Mouse (Mus musculus) thymus, adult 2 months (tissue): ENCODE results near the gene Rps6kb1.

Experiments used
- CTCF ChIP-seq: fragments of 200-500 bp; IDR thresholded peaks from 2 replicates; pipeline ENCODE4 v1.5.1; 2012; ENCODE audit warnings: mild to moderate bottlenecking, control low read depth, low read length, moderate library complexity, borderline replicate concordance; ENCODE audit not compliant: control insufficient read depth, poor library complexity, insufficient read depth; ENCODE audit errors: extremely low read depth
- POLR2A ChIP-seq: fragments of 200-500 bp; IDR thresholded peaks from 2 replicates; pipeline ENCODE4 v1.6.1; 2012; ENCODE audit warnings: mild to moderate bottlenecking, low read length, control low read depth, moderate library complexity; ENCODE audit not compliant: control insufficient read depth, poor library complexity, insufficient read depth; ENCODE audit errors: extremely low read depth

DNA sequence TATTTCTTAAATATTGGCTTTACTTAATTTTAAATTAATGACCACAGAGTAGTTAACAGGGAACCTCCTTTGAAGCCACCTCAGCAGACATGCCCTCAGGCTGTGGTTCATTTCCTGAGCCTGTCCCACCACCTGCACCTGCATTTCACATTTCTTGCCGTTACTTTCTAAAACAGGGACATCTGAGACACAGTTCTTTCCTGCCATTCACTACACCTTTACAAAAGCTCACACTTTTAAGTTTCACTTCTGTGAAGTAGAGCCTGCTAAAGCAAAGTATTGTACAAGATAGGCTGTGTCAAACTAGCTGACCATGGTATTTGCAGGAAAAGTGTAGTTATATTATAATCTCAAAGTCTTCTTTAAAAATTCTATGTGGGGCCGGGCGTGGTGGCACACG, 5.8 kb downstream of the Rps6kb1 start:
- TF ChIP-seq CTCF = no peak
- TF ChIP-seq POLR2A = no peak
